Mouse (Mus musculus): ENCODE data around the gene Gadl1. TPM values are rescaled to one million over a fixed set of nuclear protein-coding genes. Genes with fewer than 3 reads are reported as not detected.
A peak's percentile ranks its signal among the peaks of the same experiment; 100 is the strongest.
"Not testable (repeated sequence)": the region's sequence is repeated elsewhere in the genome, so short reads cannot be mapped to it uniquely, and the experiment has no call there.

Gene Gadl1
- total and polyA plus RNA-seq, 2 experiments from 2014 or later, result 0.21 to 0.44 TPM

GRCm38 (mm10) chr9:116032711-116033110 lies 123.5 kb downstream of the Gadl1 start:
- no peak overlapping the region for H3K4me3 ChIP-seq (ENCODE audit: low read depth, low read length)
- no peak for DNase-seq (ENCODE audit: low spot score)
- no peak overlapping the region for H3K4me2 ChIP-seq (ENCODE audit: low read depth, low read length, poor library complexity, severe bottlenecking)
- no peaks in the 10 kb centered on the region for H3K9me3 ChIP-seq (ENCODE audit: low read length)
- WGBS, result 57% methylated on average over 5 of the region's 5 CpGs
- no peaks in the 10 kb centered on the region for H3K4me1 ChIP-seq (ENCODE audit: insufficient read depth, low read length)
- H3K9ac ChIP-seq (replicated peaks; ENCODE audit: low read length, poor library complexity, severe bottlenecking), result no peak overlapping the region
- no peak for ATAC-seq (ENCODE audit: low FRiP score)
- H3K36me3 ChIP-seq (ENCODE audit: insufficient read depth, low read length), result no peaks in the 10 kb centered on the region
- no peaks in the 10 kb centered on the region for H3K27me3 ChIP-seq (ENCODE audit: insufficient read depth, low read length)
- TF ChIP-seq CTCF (IDR thresholded peaks at IDR 0.05), result no peak
- no peak overlapping the region for H3K27ac ChIP-seq (ENCODE audit: low read depth, low read length)

DNA sequence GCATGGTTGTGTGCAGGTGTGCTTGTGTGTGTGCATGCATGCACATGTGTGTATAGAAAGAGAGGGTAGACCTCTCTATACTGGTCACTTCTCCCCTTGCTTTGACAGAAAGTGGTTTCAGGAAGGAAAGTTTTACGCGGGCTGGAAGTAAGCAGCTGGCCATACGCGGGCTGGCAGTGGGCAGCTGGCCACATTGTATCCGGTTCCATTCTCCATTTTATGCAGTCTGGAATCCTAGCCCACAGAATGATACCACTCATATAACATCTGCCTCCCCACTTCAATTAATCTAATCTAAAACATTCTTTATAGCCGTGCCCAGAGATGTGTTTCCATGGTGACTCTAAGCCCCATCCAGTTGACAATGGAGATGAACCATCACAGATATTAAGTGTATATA lies 129.0 kb downstream of the Gadl1 start:
- TF ChIP-seq CTCF (IDR thresholded peaks at IDR 0.05), result no peak
- H3K27ac ChIP-seq (ENCODE audit: low read depth, low read length), result no peak overlapping the region
- no peak overlapping the region for H3K9ac ChIP-seq (replicated peaks; ENCODE audit: low read length, poor library complexity, severe bottlenecking)
- no peak overlapping the region for H3K4me2 ChIP-seq (ENCODE audit: low read depth, low read length, poor library complexity, severe bottlenecking)
- WGBS, result 69% methylated on average over 6 of the region's 6 CpGs
- H3K4me1 ChIP-seq (ENCODE audit: insufficient read depth, low read length), result no peaks in the 10 kb centered on the region
- H3K9me3 ChIP-seq (ENCODE audit: low read length), result no peaks in the 10 kb centered on the region
- ATAC-seq (ENCODE audit: low FRiP score) (no peak), DNase-seq (ENCODE audit: low spot score) (no peak)
- H3K36me3 ChIP-seq (ENCODE audit: insufficient read depth, low read length), result no peaks in the 10 kb centered on the region
- H3K27me3 ChIP-seq (ENCODE audit: insufficient read depth, low read length), result no peaks in the 10 kb centered on the region
- H3K4me3 ChIP-seq (ENCODE audit: low read depth, low read length), result no peak overlapping the region

DNA sequence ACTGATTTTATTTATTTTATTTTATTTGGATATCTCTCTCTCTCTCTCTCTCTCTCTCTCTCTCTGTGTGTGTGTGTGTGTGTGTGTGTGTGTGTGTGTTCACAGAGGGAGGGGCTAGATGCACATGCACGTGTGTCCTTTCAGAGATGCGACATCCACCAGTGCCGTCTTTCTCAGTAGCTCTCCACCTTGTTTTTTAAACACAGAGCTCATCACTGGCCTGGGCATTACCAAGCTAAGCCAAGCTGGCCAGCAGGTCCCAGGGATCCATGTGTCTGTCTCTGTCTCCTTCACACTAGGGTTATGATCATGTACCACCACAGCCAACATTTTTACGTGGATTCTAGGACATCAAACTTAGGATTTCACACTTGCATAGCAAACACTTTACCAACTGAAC lies 130.7 kb downstream of the Gadl1 start:
- H3K4me3 ChIP-seq (ENCODE audit: low read depth, low read length), result no peak overlapping the region
- H3K36me3 ChIP-seq (ENCODE audit: insufficient read depth, low read length), result no peaks in the 10 kb centered on the region
- no peak for TF ChIP-seq CTCF (IDR thresholded peaks at IDR 0.05)
- no peak overlapping the region for H3K27ac ChIP-seq (ENCODE audit: low read depth, low read length)
- H3K4me2 ChIP-seq (ENCODE audit: low read depth, low read length, poor library complexity, severe bottlenecking), result no peak overlapping the region
- 92% methylated on average over 4 of the region's 4 CpGs for WGBS
- no peak for ATAC-seq (ENCODE audit: low FRiP score)
- H3K4me1 ChIP-seq (ENCODE audit: insufficient read depth, low read length), result no peaks in the 10 kb centered on the region
- no peak overlapping the region for H3K9ac ChIP-seq (replicated peaks; ENCODE audit: low read length, poor library complexity, severe bottlenecking)
- no peak for DNase-seq (ENCODE audit: low spot score)
- no peaks in the 10 kb centered on the region for H3K27me3 ChIP-seq (ENCODE audit: insufficient read depth, low read length)
- H3K9me3 ChIP-seq (ENCODE audit: low read length), result no peaks in the 10 kb centered on the region

DNA sequence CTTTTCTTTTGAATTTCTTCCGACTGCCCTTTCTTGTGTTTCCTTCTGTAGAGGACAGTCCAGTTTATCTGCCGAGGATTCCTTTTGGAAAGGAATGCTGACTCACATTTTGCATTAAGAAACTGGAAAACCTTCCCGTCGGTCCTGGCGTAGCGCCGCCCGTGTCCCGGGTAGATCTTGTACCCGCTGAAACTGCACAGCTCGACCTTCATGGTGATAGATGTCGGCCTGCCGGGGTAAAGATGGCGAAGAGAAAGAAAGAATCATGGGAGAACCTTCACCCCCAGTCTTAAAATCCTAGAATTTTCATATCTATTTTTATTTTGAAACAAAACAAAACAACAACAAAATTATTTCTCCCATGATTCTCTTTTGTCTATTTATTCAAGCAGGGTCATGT lies 131.6 kb downstream of the Gadl1 start:
- H3K27ac ChIP-seq (ENCODE audit: low read depth, low read length); DNase-seq (ENCODE audit: low spot score); H3K9me3 ChIP-seq (ENCODE audit: low read length); H3K9ac ChIP-seq (replicated peaks; ENCODE audit: low read length, poor library complexity, severe bottlenecking); H3K4me3 ChIP-seq (ENCODE audit: low read depth, low read length); ATAC-seq (ENCODE audit: low FRiP score); H3K27me3 ChIP-seq (ENCODE audit: insufficient read depth, low read length); H3K4me1 ChIP-seq (ENCODE audit: insufficient read depth, low read length); H3K36me3 ChIP-seq (ENCODE audit: insufficient read depth, low read length); H3K4me2 ChIP-seq (ENCODE audit: low read depth, low read length, poor library complexity, severe bottlenecking): not testable (repeated sequence)
- WGBS, result 96% methylated on average over 14 of the region's 14 CpGs

- no peak for TF ChIP-seq CTCF (IDR thresholded peaks at IDR 0.05)
- Histone ChIP-seq H3K4me3 (ENCODE audit: low read depth, low read length) (no peak overlapping the region), H3K4me2 (ENCODE audit: low read depth, low read length, poor library complexity, severe bottlenecking) (no peak overlapping the region), H3K36me3 (ENCODE audit: insufficient read depth, low read length) (no peaks in the 10 kb centered on the region), H3K27me3 (ENCODE audit: insufficient read depth, low read length) (no peaks in the 10 kb centered on the region), H3K27ac (ENCODE audit: low read depth, low read length) (no peak overlapping the region), H3K9me3 (ENCODE audit: low read length) (no peaks in the 10 kb centered on the region), H3K9ac (replicated peaks; ENCODE audit: low read length, poor library complexity, severe bottlenecking) (no peak overlapping the region), H3K4me1 (ENCODE audit: insufficient read depth, low read length) (no peaks in the 10 kb centered on the region)
- DNase-seq (ENCODE audit: low spot score) (no peak), ATAC-seq (ENCODE audit: low FRiP score) (no peak)
- 67% methylated on average over 4 of the region's 4 CpGs for WGBS
Measured at GRCm38 (mm10) chr9:116041369-116041768, 132.1 kb downstream of the Gadl1 start.

- H3K4me1 ChIP-seq (ENCODE audit: insufficient read depth, low read length), result no peaks in the 10 kb centered on the region
- no peaks in the 10 kb centered on the region for H3K27me3 ChIP-seq (ENCODE audit: insufficient read depth, low read length)
- 2% methylated on average over 3 of the region's 3 CpGs for WGBS
- peak; percentile 98 for TF ChIP-seq CTCF (IDR thresholded peaks at IDR 0.05)
- ATAC-seq (ENCODE audit: low FRiP score), result no peak
- peak; percentile 85 for DNase-seq (ENCODE audit: low spot score)
- H3K9ac ChIP-seq (replicated peaks; ENCODE audit: low read length, poor library complexity, severe bottlenecking), result no peak overlapping the region
- no peaks in the 10 kb centered on the region for H3K9me3 ChIP-seq (ENCODE audit: low read length)
- no peak overlapping the region for H3K4me3 ChIP-seq (ENCODE audit: low read depth, low read length)
- H3K36me3 ChIP-seq (ENCODE audit: insufficient read depth, low read length), result no peaks in the 10 kb centered on the region
- no peak overlapping the region for H3K4me2 ChIP-seq (ENCODE audit: low read depth, low read length, poor library complexity, severe bottlenecking)
- H3K27ac ChIP-seq (ENCODE audit: low read depth, low read length), result no peak overlapping the region
Measured at GRCm38 (mm10) chr9:116041787-116042186, 132.5 kb downstream of the Gadl1 start.

Data from midbrain, postnatal 0 days (tissue).